ENCODE assay signal across 9 mouse cellular contexts in the genomic region with DNA sequence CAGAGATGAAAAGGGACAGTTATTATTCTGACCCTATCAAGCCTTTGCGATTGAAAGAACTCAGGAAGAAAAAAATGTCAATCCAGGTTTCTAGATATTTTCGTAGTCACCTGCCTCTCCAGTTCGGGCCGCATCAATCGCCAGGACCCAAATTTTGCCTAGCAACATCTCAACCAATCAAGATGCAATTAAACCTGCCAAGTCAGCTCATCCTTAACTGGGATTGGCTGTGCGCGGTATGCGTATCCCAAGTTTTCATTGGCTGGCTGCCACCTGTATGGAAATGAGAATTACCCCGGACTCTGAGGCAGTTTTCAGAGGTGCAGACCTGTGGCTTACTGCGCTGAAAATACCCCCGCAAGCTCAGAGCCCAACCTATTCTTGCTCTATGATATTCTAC. TPM values are rescaled to one million over a fixed set of nuclear protein-coding genes. Genes with fewer than 3 reads are reported as not detected.
DNase-seq lines count a peak whose midpoint lies in the region; ATAC-seq and TF ChIP-seq lines count a peak whose summit lies in the region.
"Had no signal": no experiment of that assay in that cellular context is flagged by ENCODE, and none has a peak within 500 bp of the region (broad histone marks: within the 10 kb centered on the region; RNA-seq: fewer than 3 reads in every experiment).

No protein-coding gene starts in this region.

- H3K36me3 ChIP-seq in midbrain, embryonic 13.5 days: no peaks in the 10 kb centered on the region
- no peaks in the 10 kb centered on the region for H3K36me3 ChIP-seq in stomach, embryonic 16.5 days (ENCODE audit: control insufficient read depth, insufficient read depth, low read length)

- TF ChIP-seq CTCF in cortical plate, adult 2 months (IDR thresholded peaks at IDR 0.05; ENCODE audit: extremely low read depth, insufficient read depth, low read length): no peak

- ATAC-seq in midbrain, embryonic 13.5 days: peak; percentile 67
- ATAC-seq in stomach, embryonic 16.5 days (ENCODE audit: insufficient read depth, low FRiP score): peak; percentile 74
- no peak for ATAC-seq in megakaryocyte progenitor cell, adult 5-6 weeks (replicated peaks; ENCODE audit: poor library complexity)

- peak; percentile 61 for DNase-seq in adrenal gland, postnatal 25 days
- DNase-seq in heart, adult 8-10 months (ENCODE audit: low spot score): peak; percentile 44
- DNase-seq in kidney, adult 18-20 months: peak; percentile 69
- peak; percentile 75 to 80 for DNase-seq in left cerebral cortex, postnatal 36 days (ENCODE audit: low spot score in 2 of 2)

- H3K9me3 ChIP-seq in midbrain, embryonic 13.5 days: no peaks in the 10 kb centered on the region
- no peaks in the 10 kb centered on the region for H3K9me3 ChIP-seq in stomach, embryonic 16.5 days (replicated peaks; ENCODE audit: control insufficient read depth, low read length)

- H3K27me3 ChIP-seq in midbrain, embryonic 13.5 days: peaks cover 71% of the 10 kb centered on the region
- peaks cover 72% of the 10 kb centered on the region for H3K27me3 ChIP-seq in stomach, embryonic 16.5 days (ENCODE audit: control insufficient read depth, insufficient read depth, low read length)

- peak overlapping the region; percentile 68 for H3K4me2 ChIP-seq in midbrain, embryonic 13.5 days (replicated peaks)
- H3K4me2 ChIP-seq in stomach, embryonic 16.5 days (ENCODE audit: low read depth, low read length): peak overlapping the region; percentile 78

- H3K4me3 ChIP-seq in cortical plate, adult 2 months (ENCODE audit: insufficient read depth, low read length): peak overlapping the region; percentile 41
- peak overlapping the region; percentile 43 for H3K4me3 ChIP-seq in midbrain, embryonic 13.5 days (replicated peaks)
- H3K4me3 ChIP-seq in stomach, embryonic 16.5 days (replicated peaks; ENCODE audit: low read length): peak overlapping the region; percentile 55
- H3K4me3 ChIP-seq: erythroblast, embryonic 14.5 days had no signal

- H3K4me1 ChIP-seq in cortical plate, adult 2 months (ENCODE audit: control insufficient read depth, insufficient read depth, low read length): no peaks in the 10 kb centered on the region
- peaks cover 30% of the 10 kb centered on the region for H3K4me1 ChIP-seq in midbrain, embryonic 13.5 days (replicated peaks)
- peaks cover 3% of the 10 kb centered on the region; the same call in 1 of the 2 replicates for H3K4me1 ChIP-seq in stomach, embryonic 16.5 days (ENCODE audit: control insufficient read depth, insufficient read depth, low read length)

- 0 out of 2 replicates have a peak overlapping the region, but pooled peaks have one; percentile 64 for H3K9ac ChIP-seq in midbrain, embryonic 13.5 days (replicated peaks)
- H3K9ac ChIP-seq in stomach, embryonic 16.5 days (ENCODE audit: low read length): no peak overlapping the region

- TF ChIP-seq POLR2A in cortical plate, adult 2 months (IDR thresholded peaks at IDR 0.05; ENCODE audit: extremely low read depth, insufficient read depth, low read length): no peak

- no peak overlapping the region for H3K27ac ChIP-seq in cortical plate, adult 2 months (ENCODE audit: insufficient read depth, low read length)
- H3K27ac ChIP-seq in midbrain, embryonic 13.5 days: peak overlapping the region; percentile 70
- H3K27ac ChIP-seq in stomach, embryonic 16.5 days (ENCODE audit: low read length): no peak overlapping the region

- intact Hi-C loops in left cerebral cortex, postnatal 36 days (cut with DNase I): loop anchor here (10.0 kb wide), 1 partner anchor 481 kb away; no protein-coding TSS in a partner anchor

- WGBS in midbrain, embryonic 13.5 days: under 1% methylated on average over 11 of the region's 11 CpGs
- 1% methylated on average over 11 of the region's 11 CpGs for WGBS in stomach, embryonic 16.5 days

RNA-seq across cellular contexts. Expression of a gene that starts 21.4 kb away (rescaled TPM):
- 13.8 and 32.0 TPM in 2 replicates for total RNA-seq in adrenal gland, postnatal 25 days (2021)
- 293 and 296 TPM in 2 replicates for polyA plus RNA-seq in cortical plate, adult 2 months (2012; rRNA removed)
- total RNA-seq in heart, adult 8-10 months (2022): 10 to 100 TPM; 21.1 to 79.9 (median 33.0) TPM
- 10 to 100 TPM in 1 of 2 experiments, 1 to 10 TPM in 1; 8.8 to 11.0 TPM for total RNA-seq in left cerebral cortex, postnatal 36 days (2021)
- polyA plus RNA-seq in midbrain, embryonic 13.5 days (2015; fragmentation: Nextera tagmentation; extraction: Ambion mirVana): 58.9 and 59.1 TPM in 2 replicates
- 53.3 and 54.2 TPM in 2 replicates for polyA plus RNA-seq in stomach, embryonic 16.5 days (2015; fragmentation: Nextera tagmentation; extraction: Ambion mirVana)
- 58.2 and 76.2 TPM in 2 replicates for total RNA-seq in megakaryocyte progenitor cell, adult 5-6 weeks (2015)
- 57.1 and 73.8 TPM in 2 replicates for total RNA-seq in megakaryocyte progenitor cell, adult 5-6 weeks (2017)

RNA-seq across cellular contexts. Expression of a gene that starts 28.4 kb away (rescaled TPM):
- 105 and 147 TPM in 2 replicates for total RNA-seq in adrenal gland, postnatal 25 days (2021)
- polyA plus RNA-seq in cortical plate, adult 2 months (2012; rRNA removed): 62.5 and 67.0 TPM in 2 replicates
- 100 to 1,000 TPM; 117 to 143 (median 127) TPM for total RNA-seq in heart, adult 8-10 months (2022)
- total RNA-seq in left cerebral cortex, postnatal 36 days (2021): 10 to 100 TPM; 70.8 to 82.0 TPM
- 41.9 and 51.1 TPM in 2 replicates for polyA plus RNA-seq in midbrain, embryonic 13.5 days (2015; fragmentation: Nextera tagmentation; extraction: Ambion mirVana)
- 36.8 and 37.7 TPM in 2 replicates for polyA plus RNA-seq in stomach, embryonic 16.5 days (2015; fragmentation: Nextera tagmentation; extraction: Ambion mirVana)
- total RNA-seq in megakaryocyte progenitor cell, adult 5-6 weeks (2015): 12.0 and 16.8 TPM in 2 replicates
- 9.2 and 10.8 TPM in 2 replicates for total RNA-seq in megakaryocyte progenitor cell, adult 5-6 weeks (2017)
